Mouse (Mus musculus) Patski (cell line): ENCODE measurements around the gene Adam11. TPM values are rescaled to one million over a fixed set of nuclear protein-coding genes. Genes with fewer than 3 reads are reported as not detected.
A peak's percentile ranks its signal among the peaks of the same experiment; 100 is the strongest.

ENCODE experiments used
- ATAC-seq: fragments of 100-300 bp; one replicate; pipeline ENCODE4 v1.8.0; 2021
- CTCF ChIA-PET: fragments of 350-600 bp; sonication (Branson Sonifier 250); formaldehyde crosslinking; loops from one replicate; lab custom pipeline; 2022; ENCODE audit warnings: inconsistent platforms; lab: Charles Lee
- POLR2A ChIA-PET: fragments of 350-600 bp; sonication (Branson Sonifier 250); formaldehyde crosslinking; loops from one replicate; lab custom pipeline; 2022; ENCODE audit warnings: antibody characterized with exemption, inconsistent platforms; lab: Charles Lee
- DNase-seq: peaks from one replicate; pipeline ENCODE4 v3.0.0-alpha.2; 2011; ENCODE audit warnings: low read depth, low spot score
- H3K27me3 ChIP-seq: fragments of 371-371 bp; one replicate; pipeline ENCODE4 v1.5.1; 2021
- CTCF ChIP-seq: fragments of 100-300 bp; IDR thresholded peaks from one replicate; pipeline ENCODE4 v1.5.1; 2021
- in situ Hi-C: fragments of 300-500 bp; cut with MboI; formaldehyde crosslinking; loops from 3 replicates; pipeline ENCODE4 v1.11.1; 2018; ENCODE audit warnings: low pct_unique_long_range_greater_than_20kb, mixed read lengths
- polyA plus RNA-seq: library from polyadenylated mRNA; unstranded; gene quantifications from one replicate; pipeline ENCODE4 v1.2.3, GENCODE M21; 2021

Adam11 gene
- polyA plus RNA-seq, 1 experiment from 2014 or later, result 5.3 TPM

DNA sequence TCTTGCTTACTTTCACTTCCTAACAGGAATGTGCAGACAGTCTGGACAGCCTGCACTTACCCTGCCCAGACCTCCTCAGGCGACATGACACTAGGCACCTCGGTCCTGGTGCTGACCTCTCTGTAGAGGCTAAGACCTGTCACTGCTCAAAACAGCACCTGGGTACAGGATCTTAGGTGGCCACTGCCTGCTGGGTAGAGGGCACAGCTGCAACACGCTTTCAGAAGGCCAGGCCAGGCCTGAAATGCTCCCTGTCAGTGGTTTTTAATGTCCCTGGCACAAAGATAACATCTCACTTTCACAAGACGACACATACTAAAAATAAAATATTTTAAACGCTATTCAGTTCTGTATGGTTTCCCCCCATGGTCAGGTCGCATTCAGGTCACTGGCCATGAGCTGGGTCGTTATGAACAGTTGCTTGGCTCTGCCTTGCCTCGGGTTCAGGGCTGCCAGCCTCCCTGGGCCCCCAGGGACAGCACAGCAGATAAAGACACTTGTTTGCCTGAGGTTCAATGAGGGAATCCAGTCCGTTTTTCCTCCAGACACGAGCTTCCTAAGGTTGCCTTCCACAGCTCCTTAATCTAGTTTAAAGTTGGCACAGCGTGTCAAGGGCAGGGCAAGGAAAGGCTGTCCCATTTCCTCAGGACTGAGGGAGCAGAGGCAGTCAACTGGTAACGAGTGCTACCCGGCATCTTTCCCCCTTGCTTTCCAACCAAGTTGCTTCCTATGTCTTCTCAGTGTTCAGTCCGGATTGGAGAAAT lies 30.6 kb downstream of the Adam11 start:
- DNase-seq (no peak), ATAC-seq (no peak)
- H3K27me3 ChIP-seq, result no peaks in the 10 kb centered on the region
- ChIA-PET POLR2A (no interaction called here), CTCF (no interaction called here)
- in situ Hi-C loops, result no loop called here
- TF ChIP-seq CTCF, result no peak

DNA sequence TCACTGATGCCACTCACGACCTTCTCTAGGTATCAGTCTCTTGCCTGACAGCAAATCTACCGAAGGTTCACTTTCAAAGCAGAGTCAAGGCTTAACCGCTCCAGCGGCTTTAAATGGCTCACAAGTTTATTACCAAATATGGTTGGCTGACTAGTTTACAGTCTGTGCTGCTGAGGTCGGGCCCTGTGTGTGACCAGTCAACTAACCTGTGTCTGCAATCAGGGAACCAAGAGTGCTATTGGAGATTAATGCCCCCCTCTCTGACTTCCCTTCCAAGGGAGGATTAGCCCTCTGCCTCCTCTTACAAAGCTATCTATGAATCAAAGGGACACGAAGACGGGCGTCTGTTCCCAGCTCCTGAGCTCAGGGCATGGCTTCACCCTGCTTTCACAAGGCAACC lies 32.9 kb downstream of the Adam11 start:
- DNase-seq (no peak), ATAC-seq (peak; percentile 57)
- no peak for TF ChIP-seq CTCF
- in situ Hi-C loops, result no loop called here
- ChIA-PET CTCF (no interaction called here), POLR2A (no interaction called here)
- no peaks in the 10 kb centered on the region for H3K27me3 ChIP-seq

DNA sequence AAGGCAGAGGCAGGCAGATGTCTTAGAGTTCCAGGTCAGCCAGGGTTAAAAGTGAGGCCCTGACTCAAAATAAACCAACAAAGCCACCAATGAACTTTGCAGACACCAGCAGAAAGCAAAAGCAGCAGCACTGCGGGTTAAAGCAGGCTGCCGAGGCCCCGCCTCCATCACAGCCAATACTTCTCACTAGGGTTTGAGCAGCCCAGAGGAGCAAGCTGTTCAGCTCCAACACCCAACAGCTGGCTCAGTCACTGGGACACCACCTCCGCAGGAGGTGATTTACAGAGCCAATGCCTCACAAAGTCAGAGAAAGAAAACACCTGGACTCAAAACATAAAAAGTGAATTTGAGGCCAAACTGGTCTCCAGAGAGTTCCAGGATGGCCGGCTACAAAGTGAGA lies 42.2 kb downstream of the Adam11 start:
- no peak for TF ChIP-seq CTCF
- DNase-seq (no peak), ATAC-seq (no peak)
- POLR2A ChIA-PET, result no interaction called here
- no peaks in the 10 kb centered on the region for H3K27me3 ChIP-seq
- CTCF ChIA-PET, result interaction anchor here (1.3 to 1.4 kb wide), 2 partner anchors 10 to 13 kb away, joined by 3 read pairs; no protein-coding TSS in a partner anchor
- in situ Hi-C loops, result no loop called here

DNA sequence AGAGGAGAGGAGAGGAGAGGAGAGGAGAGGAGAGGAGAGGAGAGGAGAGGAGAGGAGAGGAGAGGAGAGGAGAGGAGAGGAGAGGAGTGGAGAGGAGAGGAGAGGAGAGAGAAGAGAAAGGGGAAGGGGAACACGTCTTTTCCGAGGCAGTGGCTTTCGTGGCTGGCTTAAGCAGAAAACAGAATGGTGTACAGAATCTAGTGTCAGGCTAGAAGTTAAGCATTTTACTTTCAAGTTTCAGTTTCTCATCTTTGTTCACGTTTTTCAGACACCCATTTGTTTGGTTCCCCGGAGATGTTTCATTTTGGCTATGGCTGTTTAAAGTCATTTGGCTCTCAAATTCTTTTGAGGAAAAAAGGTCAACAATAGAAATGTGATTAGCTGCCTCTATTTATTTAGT lies 47.0 kb downstream of the Adam11 start:
- ATAC-seq, result no peak
- TF ChIP-seq CTCF, result no peak
- no peak for DNase-seq
- POLR2A ChIA-PET, result no interaction called here
- H3K27me3 ChIP-seq, result no peaks in the 10 kb centered on the region
- CTCF ChIA-PET, result no interaction called here
- in situ Hi-C loops, result no loop called here

GRCm38 (mm10) chr11:102810721-102811485 lies 49.7 kb downstream of the Adam11 start:
- ATAC-seq (peak; percentile 47), DNase-seq (no peak)
- POLR2A ChIA-PET, result interaction anchor here (0.6 kb wide), 1 partner anchor 81 kb away, joined by 3 read pairs; no protein-coding TSS in a partner anchor
- TF ChIP-seq CTCF, result no peak
- in situ Hi-C loops, result no loop called here
- CTCF ChIA-PET, result interaction anchor here (1.2 to 1.6 kb wide), 3 partner anchors 11 to 36 kb away, joined by 3 to 4 read pairs (median 3); no protein-coding TSS in a partner anchor
- no peaks in the 10 kb centered on the region for H3K27me3 ChIP-seq

GRCm38 (mm10) chr11:102814881-102815280 lies 53.6 kb downstream of the Adam11 start:
- no peak for ATAC-seq
- in situ Hi-C loops, result no loop called here
- peak; percentile 29 for TF ChIP-seq CTCF
- ChIA-PET CTCF (interaction anchor here (1.0 kb wide), 1 partner anchor 37 kb away, joined by 3 read pairs; no protein-coding TSS in a partner anchor), POLR2A (no interaction called here)
- no peaks in the 10 kb centered on the region for H3K27me3 ChIP-seq
- no peak for DNase-seq

GRCm38 (mm10) chr11:102818121-102819020 lies 57.1 kb downstream of the Adam11 start:
- TF ChIP-seq CTCF, result no peak
- in situ Hi-C loops, result no loop called here
- CTCF ChIA-PET, result no interaction called here
- POLR2A ChIA-PET, result no interaction called here
- DNase-seq, result no peak
- peak; percentile 55 for ATAC-seq
- no peaks in the 10 kb centered on the region for H3K27me3 ChIP-seq

DNA sequence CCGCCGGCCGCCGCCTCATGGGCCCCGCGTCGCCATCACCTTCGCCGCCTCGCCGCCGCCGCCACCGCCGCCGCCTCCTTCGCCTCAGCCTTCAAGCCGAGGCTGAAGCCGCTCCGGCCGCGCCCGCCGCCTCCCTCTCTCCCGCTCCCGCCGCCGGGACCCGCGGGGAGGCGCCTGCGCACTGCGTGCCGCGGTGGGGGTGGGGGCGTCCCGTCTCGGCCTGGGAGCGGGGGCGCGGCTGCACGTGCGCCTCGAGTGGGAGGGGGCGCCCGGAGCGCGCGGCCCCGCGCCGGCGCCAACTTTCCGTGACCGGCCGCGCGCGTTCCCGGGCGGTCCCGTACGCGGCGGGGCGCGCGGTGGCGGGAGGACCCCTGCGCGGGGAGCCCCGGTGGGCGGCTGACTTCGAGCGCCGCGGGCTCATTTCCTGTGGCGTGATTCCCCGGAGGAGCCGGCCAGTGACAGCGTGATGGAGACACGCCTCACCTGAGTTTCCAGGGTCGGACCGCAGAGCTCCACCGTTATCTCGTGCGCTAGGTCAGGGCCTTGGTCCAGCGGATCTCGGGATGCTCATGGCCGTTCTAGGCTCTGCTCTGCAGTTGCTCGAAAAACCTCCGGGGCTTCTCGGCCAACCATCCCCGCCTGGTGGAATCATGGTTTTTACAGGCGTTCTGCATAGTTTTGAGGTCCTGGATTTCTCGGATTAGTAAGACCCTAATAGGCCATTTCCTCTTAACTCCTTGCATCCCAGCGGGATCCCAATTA lies 58.0 kb downstream of the Adam11 start, which contains the start of gene Gjc1:
Gene Gjc1 (minus strand): TSS at position 680 of the 762 bp plus-strand sequence.
- no peak for TF ChIP-seq CTCF
- H3K27me3 ChIP-seq, result no peaks in the 10 kb centered on the region
- CTCF ChIA-PET, result no interaction called here
- ATAC-seq, result peak; percentile 77
- POLR2A ChIA-PET, result interaction anchor here (0.9 kb wide), 1 partner anchor 58 kb away, joined by 3 read pairs; no protein-coding TSS in a partner anchor
- in situ Hi-C loops, result no loop called here
- DNase-seq, result no peak

DNA sequence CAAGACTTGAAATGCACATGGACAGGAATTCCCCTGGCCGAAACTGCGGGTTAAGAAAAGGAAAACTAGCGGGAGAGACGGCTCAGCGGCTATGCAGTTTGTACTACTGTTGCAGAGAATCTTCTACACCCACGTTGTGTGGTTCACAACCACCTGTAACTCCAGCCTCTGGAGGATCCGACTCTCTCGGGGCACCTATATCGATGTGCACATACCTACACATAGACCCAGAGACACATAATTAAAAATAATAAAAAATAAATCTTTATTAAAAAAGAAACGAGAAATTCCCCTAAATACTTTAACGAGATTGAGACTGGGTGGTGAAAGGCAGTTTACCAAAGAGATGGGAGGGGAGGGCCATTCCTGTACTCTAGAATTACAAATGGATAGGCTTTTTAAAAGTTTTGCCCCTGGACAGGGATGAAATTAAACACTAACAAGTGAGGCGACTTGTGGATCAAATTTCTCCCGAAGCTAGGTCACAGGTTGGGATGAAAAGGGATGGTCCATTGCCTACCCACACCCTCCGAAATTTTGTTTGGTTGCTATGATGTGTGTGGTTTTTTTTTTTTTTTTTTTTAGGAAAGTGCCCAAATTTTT lies 58.6 kb downstream of the Adam11 start:
- DNase-seq (no peak), ATAC-seq (no peak)
- ChIA-PET CTCF (interaction anchor here (1.3 kb wide), 1 partner anchor 15 kb away, joined by 3 read pairs; no protein-coding TSS in a partner anchor), POLR2A (interaction anchor here (0.9 kb wide), 1 partner anchor 58 kb away, joined by 3 read pairs; no protein-coding TSS in a partner anchor)
- TF ChIP-seq CTCF, result peak; percentile 13
- in situ Hi-C loops, result loop anchor here (5.0 kb wide), 1 partner anchor 43 kb away; no protein-coding TSS in a partner anchor
- no peaks in the 10 kb centered on the region for H3K27me3 ChIP-seq
